Mouse (Mus musculus) testis, adult 2 months (tissue): ENCODE results near the gene Rhag.

Source experiments
- CTCF ChIP-seq: fragments of 200-500 bp; IDR thresholded peaks from 2 replicates; pipeline ENCODE4 v1.5.1; 2012; ENCODE audit warnings: low read depth, mild to moderate bottlenecking, inconsistent platforms, low read length, moderate library complexity; ENCODE audit not compliant: control insufficient read depth, insufficient read depth, insufficient replicate concordance
- POLR2A ChIP-seq: fragments of 200-500 bp; IDR thresholded peaks from 2 replicates; pipeline ENCODE4 v1.6.1; 2012; ENCODE audit warnings: low read depth, mild to moderate bottlenecking, inconsistent platforms, low read length, moderate library complexity; ENCODE audit not compliant: control insufficient read depth

GRCm38 (mm10) chr17:40821477-40821876 is 10.6 kb downstream of the Rhag start:
- no peak for TF ChIP-seq CTCF
- no peak for TF ChIP-seq POLR2A
